Mouse (Mus musculus): Measurements from ENCODE around the gene Vmn2r75. TPM values are rescaled to one million over a fixed set of nuclear protein-coding genes. Genes with fewer than 3 reads are reported as not detected.
"Not testable (repeated sequence)": the region's sequence is repeated elsewhere in the genome, so short reads cannot be mapped to it uniquely, and the experiment has no call there.

Vmn2r75 gene
- total RNA-seq (2021), result not detected
- long read RNA-seq, experiment 1, result 0 reads
- long read RNA-seq, experiment 2, result 0 reads

DNA sequence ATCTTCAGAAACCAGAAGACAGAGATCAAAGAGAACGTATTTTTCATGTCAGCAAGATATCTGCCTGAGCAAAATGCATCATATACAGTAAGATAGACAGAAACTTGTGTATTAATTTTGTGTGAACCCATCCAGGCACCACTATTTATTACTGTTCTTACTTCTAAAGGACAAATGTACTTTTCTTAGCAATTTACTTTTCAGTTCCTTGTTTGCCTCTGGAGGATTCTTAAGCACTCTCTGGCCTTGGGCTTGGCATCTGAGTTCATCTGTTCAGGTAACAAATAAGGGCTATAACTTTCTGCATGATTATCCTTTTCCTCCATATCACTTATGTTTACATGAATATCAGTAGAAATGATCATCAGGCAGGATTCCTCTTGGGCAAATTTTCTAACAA is at the start of gene Vmn2r75:
Vmn2r75 (minus strand) TSS at position 101 of the 400 bp plus-strand sequence.
- DNase-seq (ENCODE audit: low spot score in 2 of 2), result not testable (repeated sequence)

DNA sequence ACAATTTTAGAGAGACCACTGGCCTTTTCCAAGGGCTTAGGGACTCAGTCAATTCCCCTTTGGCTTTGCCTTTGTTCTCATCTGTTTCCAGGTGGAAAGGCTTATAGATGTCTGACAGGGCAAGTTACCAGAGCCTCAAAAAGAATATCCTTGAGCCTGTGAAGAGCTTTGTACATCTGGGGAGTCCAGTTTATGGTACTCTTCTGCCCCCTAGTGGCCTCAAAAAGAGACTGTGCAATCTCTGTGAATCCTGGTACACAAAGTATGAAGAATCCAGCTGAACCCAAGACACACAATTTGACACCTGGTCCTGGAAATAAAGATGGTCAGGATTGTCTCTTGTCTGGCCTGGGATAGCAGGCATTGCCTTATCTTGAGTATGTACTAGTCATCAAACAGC is 39.8 kb upstream of the Vmn2r75 start:
- DNase-seq (ENCODE audit: low spot score in 2 of 2), result peak in 1 of 2 experiments; percentile 2

Other genes with a start within 250 kb of the Vmn2r75 start
- gene Vmn2r74, start 210.1 kb downstream of the Vmn2r75 start, total RNA-seq (2021), result not detected
- not detected for gene Vmn2r76, start 74.5 kb upstream of the Vmn2r75 start, total RNA-seq (2021)
- not detected for gene Olfr310, start 105.4 kb upstream of the Vmn2r75 start, total RNA-seq (2021)
- not detected for gene Olfr309, start 141.9 kb upstream of the Vmn2r75 start, total RNA-seq (2021)
- not detected for gene Olfr308, start 153.9 kb upstream of the Vmn2r75 start, total RNA-seq (2021)
- not detected for gene Olfr307, start 165.8 kb upstream of the Vmn2r75 start, total RNA-seq (2021)
- not detected for gene Olfr305, start 195.2 kb upstream of the Vmn2r75 start, total RNA-seq (2021)
- not detected for gene Olfr304, start 214.9 kb upstream of the Vmn2r75 start, total RNA-seq (2021)
- gene Olfr303, start 226.0 kb upstream of the Vmn2r75 start, total RNA-seq (2021), result not detected
- gene Olfr301, start 232.1 kb upstream of the Vmn2r75 start, total RNA-seq (2021), result not detected